Mouse (Mus musculus) T-helper 17 cell (primary cell): ENCODE results near the gene Nr3c2.

Source experiments
- in situ Hi-C, 2 experiments: fragments of 300-600 bp; cut with MboI, MseI; formaldehyde crosslinking; loops; 1 replicate in 1 of 2; 2 replicates in 1 of 2; pipeline ENCODE4 v1.15.1; 2025; ENCODE audit warnings: high pct_unique_total_duplicates in 2 of 2

Gene Nr3c2

GRCm38 (mm10) chr8:77294599-77294998, 395.4 kb downstream of the Nr3c2 start:
- in situ Hi-C loops: no loop called here
